Mouse (Mus musculus): Measurements from ENCODE around the gene Bphl.

DNA sequence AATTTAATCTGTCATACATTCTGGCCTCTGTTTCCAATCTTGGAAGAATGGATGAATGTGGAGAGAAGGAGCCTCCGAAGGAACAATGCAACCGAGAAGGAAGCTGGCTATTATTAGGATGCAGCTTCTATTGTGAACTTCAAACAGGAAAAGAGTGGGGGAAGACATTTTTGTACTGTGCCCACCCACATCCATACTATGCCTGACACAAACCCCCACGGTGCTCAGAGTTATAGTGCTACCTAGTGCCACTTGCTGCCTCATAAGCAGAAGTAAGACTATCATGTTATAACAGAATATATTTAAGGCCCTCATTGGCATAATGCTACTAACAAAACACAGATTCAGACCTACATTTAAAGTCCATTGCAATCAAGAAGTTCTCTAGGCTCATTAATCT lies 52.0 kb downstream of the Bphl start:
- TF ChIP-seq POLR2A (IDR thresholded peaks at IDR 0.05; ENCODE audit: borderline replicate concordance, extremely low read depth, insufficient read depth, insufficient read length, poor library complexity, severe bottlenecking): no peak
- no peak for TF ChIP-seq CTCF (IDR thresholded peaks at IDR 0.05; ENCODE audit: borderline replicate concordance, extremely low read depth, insufficient read depth, insufficient read length)

All from brain, embryonic 14.5 days (tissue).